Mouse (Mus musculus): ENCODE data around the gene Hivep2.
A peak's percentile ranks its signal among the peaks of the same experiment; 100 is the strongest.

Hivep2 gene

DNA sequence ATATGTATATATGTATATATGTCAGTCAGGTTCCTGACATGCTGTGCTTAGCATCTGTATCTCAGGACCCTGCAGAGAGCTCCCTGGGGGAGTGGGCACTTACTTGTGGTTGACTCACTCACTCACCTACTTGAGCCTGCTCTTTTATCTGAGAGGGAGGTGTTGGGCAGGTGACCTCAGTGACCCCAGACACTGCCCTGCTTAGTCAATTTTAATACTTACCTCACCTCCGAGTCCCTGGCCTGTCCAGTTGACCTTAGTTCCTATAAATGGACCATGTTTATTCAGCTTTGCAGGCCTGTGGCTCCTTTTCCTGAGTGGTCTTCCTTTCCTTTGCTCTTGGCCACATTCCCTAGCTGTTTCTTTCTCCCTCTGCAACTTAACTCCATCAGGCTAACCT, 61.9 kb downstream of the Hivep2 start:
- DNase-seq: no peak

DNA sequence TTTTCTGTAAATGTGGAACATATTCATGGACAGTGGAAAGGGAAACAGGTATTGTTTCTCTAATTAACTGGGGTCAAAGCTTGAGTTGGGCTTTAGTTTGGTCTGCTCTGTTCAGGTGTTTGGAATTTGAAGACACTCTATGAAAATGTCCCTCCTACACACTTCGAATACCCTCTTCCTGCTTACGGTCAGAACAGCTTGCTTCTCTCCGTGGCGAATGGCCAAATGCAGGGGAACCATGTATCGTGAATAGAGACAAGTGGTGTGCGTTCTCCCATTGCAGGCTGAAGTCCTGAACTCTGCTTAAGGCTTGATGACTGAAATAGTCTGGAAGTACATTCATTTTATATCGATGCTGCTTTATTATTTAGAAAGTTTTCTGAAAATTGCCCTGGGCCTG, 63.1 kb downstream of the Hivep2 start:
- peak in 1 of 2 experiments; percentile 29 for DNase-seq

DNA sequence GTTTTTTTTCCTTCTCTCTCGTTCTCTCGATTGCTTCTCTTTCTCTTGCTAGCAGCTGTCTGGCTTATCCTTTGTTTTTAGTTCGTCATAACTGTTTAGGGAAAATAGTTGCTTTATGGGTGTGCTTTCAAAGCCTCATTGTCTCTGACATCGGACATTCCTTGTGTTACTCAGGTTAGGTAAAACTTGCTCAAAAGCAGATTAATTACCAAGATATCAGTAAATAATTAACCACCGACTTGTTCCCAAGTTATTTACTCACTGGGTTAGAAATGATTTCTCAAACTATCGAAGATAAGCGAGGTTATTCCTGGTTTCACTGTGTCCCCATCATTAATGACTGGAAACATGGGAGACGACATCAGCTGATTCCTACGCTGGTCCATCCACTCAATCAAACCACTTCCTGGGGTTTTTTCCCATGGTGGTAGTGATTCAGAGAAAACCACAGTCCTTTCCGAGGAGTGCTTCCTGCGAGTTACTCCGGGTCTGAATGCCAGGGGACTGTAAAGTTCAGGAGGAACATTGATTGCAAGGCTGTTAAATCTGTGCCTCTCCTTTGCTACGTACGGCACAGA, 64.7 kb downstream of the Hivep2 start:
- DNase-seq: no peak

DNA sequence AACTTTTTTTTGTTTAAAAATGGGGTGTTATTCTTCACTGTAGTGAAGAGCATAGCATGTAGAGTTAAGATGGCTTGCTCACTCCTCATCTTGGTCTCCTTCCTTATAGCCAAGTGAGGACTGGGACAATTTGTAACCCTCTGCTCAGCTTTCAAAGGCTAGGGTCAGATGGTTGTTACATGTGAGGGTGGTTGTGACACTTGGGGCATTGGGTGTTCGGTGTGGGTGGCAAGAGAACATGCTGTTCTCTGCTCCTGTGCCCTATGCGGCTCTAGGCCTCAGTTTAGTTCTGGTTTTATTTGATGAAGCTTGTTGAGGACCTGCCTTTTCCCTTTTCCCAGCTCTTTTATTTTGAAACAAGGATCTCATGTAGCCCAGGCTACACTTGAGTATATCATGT, 66.7 kb downstream of the Hivep2 start:
- no peak for DNase-seq

DNA sequence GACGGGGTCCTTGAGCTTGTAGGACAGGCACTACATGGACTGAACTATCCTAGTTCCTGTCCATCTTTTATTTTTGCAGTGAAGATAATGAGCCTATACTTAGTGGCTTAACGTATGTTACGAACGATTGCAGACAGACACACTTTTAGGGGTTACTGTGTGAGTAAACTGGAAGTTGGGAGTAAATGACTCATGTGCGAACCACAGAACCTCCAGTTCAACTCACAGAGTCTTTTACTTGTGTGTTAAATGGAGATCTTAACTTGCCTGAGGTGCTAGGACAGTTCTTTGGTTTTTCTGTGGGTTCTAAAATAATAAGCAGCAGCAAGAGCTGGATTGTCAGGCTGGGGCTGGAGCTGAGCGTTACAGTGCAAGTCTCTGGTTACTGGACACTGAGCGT, 68.2 kb downstream of the Hivep2 start:
- DNase-seq: no peak

DNA sequence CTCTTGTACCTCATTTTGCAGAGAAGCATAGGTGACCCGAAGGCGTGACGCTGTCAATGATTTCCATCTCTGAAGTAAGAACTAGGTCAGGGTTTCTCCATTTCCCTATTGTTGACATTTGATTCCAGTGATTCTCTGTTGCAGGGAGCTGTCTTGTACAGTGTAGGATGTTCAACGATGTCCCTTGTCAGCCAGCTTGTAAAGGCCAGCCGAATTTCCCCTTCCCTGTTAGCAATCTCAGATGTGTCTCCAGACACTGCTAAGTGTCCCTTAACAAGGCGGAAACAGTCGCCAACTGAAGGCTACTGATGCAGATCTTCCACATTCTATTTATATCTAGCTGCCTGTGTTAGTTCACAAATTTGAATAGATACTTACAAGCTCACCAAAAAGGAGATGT, 68.9 kb downstream of the Hivep2 start:
- DNase-seq: peak; percentile 37 to 45

DNA sequence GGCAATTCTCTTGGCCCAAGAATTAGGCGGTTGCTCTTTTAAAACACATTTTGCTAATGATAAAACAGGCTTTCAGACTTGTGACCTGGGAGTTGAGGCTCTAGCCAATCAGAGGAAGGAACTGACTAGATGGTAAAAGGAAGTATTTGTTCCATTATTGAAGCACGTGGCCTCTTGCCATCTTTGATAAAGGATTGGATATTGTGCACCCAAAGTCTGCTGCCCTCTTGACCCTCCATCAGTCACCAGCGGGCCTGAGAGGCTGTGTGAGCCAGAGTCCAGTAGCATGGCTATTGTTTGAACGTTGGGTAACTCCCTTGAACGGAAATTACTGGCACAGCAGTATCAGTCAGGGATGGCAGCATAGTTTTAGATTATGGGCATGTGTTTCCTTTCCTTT, 69.7 kb downstream of the Hivep2 start:
- DNase-seq: peak in 1 of 2 experiments; percentile 30

DNA sequence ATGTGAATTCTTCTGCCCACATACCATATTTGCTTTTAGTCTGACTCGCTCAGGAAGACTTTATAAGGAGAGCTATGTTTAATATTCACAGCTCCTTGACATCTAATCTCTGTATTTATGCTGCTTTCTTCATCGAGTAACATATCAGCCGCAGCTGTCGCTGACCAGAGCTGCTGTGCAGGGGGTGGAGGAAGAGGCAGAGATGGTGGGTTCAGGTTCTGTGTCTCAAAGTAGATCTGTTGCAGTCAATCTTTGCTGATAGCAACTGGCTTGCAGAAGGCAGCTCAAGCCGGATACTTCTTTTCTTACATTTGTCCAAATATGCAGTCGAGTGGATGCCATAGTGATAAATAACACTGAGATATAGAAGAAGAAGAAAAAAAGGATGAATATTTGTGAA, 70.6 kb downstream of the Hivep2 start:
- DNase-seq: no peak

DNA sequence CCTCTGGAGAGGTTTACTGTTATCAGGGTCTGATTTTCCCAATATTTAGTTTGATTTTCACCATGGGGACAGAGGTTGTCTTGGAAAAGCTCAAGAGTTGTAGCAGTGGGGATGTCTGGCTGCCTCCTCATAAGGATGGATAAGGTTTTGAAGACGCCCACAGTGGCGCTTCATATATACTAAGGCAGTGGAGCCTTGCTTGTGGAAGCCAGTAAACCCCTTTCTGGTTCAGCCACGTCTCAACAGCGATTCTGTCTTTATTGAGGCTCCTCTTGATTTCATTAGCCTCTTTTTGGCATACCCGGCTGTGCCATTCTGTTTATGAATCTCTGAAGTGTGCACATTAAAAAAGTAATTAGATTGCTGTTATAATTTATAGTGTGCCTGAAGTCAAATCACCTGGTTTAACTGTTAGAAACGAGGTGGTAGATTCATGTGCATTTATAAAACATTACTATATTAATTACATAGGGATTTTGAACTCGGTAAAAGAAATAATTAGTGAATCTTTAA, 72.2 kb downstream of the Hivep2 start:
- no peak for DNase-seq

DNA sequence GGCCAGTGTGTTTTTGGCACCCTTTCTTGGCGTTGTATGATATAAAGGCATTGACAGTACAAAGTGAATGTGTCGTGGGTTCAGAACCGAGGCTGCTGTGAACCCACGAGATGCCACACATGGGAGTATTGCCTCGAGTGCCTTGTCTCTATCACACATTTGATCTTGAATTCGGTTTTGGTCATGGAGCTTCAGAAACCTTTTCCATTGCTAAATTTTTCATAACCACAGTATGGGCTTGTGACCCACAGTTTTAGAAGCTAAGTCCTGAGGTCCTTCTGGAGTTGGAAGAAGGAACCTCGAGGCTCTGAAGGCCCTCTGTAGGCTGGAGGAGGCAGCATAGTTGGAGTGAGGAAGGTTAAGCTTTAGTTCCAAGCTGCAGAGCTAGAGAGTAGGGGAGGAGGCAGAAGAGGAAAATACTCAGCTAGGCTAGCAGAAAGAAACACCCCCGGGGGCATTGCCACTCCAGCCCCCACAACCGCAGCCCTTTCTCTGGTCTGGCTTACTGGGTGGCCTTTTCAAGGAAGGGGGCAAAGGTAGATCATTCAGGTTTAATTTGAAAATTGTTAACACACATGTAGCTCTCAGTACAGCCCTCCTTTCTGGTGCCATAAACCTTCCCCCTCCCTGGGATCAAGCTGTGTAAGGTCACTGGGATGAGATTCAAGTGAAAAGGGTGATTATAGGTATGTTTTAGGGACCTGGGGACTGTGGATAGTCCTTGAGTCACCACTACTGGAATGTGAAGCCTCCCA, 75.0 kb downstream of the Hivep2 start:
- no peak for DNase-seq

DNA sequence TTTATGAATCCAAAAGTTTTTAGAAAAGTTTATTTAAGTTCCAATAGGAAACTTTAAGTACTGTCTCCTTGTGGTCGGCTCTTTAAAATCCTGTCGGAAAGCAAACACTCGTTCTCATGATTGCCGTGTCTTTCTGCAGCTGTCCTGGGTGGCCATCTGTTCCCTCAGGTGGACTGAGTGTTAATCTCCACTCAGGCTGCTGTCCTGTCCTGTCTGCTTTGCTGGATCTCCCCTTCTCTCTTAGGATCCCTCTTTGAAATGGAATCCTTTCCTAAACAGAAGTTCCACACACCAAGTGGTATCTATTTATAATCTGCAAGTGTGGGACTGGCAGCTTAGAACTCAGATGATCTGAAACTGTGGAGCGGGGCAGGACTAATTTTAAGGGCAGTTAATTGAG, 75.7 kb downstream of the Hivep2 start:
- no peak for DNase-seq

DNA sequence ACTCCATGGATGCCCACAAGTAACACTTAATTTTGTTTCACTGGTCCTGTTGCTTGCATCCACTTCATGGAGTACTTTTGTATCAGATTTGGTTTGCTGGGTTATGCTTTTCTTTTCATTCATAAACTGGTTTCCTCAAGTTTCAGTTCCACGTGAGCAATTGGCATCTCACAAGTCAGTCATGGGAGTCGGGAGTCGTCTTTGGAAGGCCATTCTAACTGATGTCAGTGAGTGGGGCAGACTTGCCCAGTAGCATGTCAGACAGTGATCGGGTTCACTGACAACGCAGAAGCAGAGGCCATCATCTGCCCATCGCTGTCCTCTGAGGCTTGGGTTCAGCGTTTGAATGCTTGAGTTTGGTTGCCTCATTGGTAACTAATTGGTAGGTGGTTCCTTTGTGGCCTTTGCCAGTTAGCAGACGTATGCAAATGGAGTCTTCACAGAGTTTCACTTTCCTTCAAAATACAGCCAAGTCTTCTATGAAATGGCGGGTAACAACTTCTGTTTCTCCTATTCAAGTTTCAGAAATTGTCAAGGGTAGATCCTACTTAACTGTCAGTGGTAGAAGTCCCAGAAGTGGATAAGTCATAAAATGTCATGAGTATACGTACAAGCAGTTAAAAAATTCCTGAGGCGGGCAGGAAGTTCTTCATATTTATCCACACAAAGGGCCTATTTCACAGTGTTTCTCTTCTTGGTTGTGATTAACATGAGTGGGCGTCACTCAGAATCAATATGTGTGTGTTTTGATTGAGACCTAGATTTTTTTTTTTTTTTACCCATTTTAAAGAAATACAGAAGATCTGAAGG, 76.9 kb downstream of the Hivep2 start:
- DNase-seq: no peak

DNA sequence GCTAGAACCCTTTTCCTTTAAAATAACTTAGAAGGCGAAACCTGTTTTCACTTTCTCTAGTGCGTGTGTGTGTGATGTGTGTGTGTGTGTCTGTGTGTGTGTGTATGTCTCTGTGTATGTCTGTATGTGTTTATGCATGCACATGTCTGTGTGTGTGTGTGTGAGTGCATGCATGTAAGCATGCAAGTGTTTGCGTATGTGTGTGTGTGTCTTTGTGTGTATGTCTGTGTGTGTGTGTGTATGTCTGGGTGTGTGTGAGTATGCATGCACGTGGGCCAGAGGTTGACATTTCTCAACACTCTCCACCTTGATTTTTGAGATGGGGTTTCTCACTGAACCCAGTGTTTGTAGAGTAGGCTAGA, 77.5 kb downstream of the Hivep2 start:
- no peak for DNase-seq

DNA sequence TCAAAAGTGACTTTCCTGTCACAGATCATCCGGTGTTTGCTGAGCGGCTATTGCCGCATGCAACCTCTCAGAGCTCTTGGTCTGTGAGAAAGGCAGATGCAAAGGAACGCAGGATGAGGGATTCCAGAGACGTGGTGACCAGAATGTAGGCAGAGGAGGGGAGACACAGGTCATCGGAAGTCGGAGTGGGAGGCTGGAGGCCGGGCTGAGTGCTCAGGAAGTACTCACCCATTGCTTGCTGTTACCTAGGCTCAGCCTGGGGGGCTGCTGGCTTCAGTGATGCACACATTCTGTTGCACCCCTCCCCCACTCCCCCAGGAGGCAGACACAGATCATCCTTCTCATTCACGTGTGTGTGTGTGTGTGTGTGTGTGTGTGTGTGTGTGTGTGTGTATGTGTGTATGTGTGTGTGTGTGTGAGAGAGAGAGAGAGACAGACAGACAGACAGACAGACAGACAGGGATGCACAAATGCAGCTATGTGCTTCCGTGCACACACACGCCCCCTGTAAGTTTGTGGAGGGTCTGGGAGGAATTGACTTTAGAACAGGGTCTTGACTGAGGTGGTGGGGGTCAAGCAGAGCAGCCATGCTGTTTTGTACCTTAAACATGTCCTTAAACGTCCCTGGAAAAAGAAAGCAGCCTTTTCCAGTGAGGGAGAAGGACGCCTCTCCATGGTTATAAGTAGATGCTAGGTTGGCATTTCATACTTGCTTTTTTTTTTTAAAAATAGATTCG, 78.3 kb downstream of the Hivep2 start:
- DNase-seq: no peak

DNA sequence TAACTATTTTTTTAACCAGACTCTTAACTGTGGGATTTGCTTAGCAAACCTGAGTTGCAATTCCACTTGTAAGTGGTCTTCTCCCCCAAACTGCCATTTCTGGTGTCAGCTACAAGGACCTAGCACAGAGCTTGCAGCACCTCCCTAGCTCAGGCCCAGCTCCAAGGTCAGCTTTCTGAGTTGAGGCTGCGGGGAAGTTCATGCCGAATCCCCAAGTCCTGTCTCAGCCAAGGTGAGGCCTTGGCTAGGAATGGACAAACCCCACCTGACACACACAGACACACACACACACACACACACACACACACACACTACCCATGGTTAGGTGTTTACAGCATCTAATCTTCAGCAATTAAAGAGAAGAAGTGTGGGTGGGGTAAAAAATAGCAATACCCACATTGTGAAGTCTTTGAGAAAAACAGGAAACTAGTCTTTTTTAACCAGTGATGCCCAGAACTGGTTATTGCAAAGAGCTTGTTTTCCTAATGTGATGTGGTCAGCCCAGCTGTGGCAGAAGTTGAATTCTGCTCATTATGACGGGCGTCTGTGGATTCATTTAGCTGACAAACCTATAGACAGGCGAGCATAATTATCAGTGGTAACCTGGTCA, 79.0 kb downstream of the Hivep2 start:
- DNase-seq: no peak

DNA sequence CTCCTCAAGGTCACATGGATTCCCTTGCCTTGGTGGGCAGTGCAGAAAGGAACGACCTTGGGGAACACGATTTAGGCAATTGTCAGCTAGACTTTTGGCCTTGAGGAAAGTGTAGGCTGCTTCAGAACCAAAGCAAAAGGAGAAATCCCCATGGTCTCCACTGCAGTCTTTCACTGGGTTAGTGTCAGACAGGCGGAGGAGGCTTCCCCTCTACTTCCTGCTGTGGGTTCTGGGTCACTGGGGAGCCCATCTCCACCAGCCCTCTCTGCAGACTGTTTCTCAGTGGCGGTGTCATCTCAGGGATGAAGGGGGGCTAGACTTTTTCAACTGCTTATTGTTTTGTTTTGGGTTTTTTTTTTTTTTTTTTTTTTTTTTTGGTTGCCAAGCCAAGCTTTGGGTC, 79.9 kb downstream of the Hivep2 start:
- peak in 1 of 2 experiments; percentile 26 for DNase-seq

DNA sequence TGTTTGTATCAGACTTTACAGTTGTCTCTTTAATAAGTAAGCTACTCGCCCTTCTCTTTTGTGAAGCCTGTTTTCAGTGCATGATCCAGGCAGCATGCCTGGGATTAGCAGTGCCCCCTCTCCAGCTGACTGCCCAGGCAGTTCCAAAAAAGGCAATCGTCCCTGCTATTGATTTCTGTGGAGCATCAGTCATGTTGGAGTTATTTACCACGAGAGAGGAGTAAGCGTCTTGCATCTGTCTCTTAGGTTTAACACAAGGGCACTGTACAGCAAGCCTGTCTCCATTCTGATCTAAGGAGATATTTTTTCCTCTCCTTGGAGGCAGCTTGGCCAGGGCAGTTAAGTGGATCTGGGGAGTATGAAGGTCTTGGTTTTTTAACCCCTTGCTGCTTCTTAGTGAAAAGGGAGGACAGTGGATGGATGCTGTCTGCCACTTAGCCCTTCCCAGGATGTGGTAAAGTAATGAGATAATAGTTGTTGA, 80.3 kb downstream of the Hivep2 start:
- DNase-seq: no peak

DNA sequence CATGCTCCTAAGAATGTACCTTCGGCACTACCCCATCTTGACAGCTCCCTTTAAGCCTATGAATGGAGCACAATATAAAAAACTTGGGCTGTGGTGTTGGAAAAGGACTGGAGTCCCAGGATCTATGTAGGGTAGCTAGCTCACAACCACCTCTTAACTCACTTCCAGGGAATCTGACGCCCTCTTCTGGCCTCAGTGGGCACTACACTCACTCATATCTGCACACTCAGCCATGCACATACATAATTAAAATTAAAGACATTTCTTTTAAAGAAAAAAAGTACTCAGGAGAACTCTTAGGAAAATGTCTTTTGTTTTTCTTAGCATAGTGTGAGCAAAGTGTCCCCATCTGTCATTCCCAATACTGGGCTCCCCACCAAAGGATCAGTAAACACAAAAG, 81.1 kb downstream of the Hivep2 start:
- peak in 1 of 2 experiments; percentile 64 for DNase-seq

DNA sequence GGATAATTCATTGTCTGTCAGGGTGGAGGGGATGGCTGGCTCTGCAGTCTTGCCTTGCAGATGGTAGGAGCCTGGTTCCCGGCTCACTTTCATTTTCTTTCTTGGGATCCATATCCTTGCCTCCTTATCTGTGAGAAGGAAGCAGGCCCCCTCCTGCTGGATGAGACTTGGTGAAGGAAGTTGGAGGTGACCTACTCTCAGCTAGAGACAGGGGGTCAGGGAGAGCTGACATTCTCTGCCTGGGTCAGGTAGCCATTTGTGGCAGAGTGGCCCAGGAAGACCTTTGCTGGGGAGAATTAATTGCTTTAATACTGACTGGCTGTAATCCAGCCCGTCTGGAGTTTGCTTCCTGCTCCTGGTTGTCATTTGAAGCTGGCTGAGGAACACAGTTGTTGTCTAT, 81.8 kb downstream of the Hivep2 start:
- DNase-seq: peak; percentile 36 to 53

DNA sequence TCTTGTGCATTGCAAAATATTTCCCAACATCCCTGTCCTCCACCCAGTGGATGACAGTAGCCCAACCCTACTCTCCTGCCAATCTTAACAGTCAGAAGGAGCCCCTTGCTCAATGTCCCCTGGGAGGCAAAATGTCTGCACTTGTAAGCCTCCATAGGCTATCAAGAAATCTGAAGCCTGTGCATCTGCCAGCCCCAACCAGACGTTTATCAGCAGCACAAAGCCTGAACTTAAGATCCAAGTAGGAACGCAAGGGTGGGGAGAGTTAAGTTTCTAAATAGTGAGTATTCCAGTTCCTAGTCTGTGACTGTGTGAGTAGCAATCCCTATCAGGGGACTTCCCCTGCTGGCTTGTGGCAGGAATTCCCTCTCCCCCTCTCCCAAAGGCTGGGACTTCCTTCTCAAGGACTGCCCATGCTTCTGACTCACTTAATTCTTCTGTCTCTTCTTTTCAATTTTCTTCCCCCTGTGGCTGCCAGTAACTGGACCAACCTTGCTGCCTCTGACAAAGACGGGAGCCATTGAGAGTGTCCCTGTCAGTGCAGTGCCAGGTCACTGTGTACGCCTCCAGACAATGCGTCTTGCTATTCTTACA, 82.5 kb downstream of the Hivep2 start:
- DNase-seq: no peak

DNA sequence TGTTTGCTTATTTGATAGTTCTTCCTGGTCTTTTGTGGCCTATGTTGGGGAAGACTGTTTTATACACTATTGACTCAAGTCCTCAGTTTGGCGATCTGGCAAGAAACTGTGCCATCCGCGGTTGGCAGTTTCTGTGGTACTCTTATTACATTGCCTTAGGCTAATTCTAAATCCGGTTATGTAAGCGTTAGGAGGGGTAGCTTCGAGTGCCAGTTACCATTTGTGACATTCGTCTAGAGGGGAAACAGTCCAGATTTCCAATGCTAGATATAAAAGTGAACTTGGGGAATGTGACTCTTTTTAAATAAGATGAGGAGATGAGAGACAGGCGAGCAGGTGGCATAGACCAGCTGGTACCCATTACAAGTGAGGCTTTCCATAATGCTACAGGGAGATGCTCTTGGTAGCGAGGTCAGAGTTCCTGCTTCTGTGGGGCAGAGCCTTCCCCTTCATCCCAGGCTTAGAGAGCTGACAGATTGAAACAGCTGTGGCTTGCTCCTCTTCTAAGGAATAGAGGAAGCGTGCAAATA, 83.1 kb downstream of the Hivep2 start:
- DNase-seq: no peak

DNA sequence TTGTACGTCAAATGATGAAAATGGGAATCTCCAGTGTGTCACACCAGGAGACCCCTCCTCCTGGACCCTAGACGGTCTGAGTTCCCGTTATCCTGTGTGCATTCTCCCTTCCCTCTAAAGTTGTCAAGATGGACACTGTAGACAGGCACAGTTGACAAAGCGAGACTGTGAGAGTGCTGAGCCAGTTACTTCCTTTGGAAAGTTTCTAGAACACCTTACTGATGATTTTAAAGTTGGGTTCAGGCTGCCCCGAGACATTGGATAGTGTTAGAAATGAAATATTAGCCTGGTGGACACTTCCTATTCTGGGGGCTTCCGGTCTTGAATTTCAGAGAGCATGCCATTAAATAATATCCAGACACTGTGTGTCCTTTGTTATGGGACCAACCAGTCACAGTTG, 83.8 kb downstream of the Hivep2 start:
- no peak for DNase-seq
